Mouse (Mus musculus) lung, postnatal 0 days (tissue): ENCODE data around the gene Nacad. TPM values are rescaled to one million over a fixed set of nuclear protein-coding genes. Genes with fewer than 3 reads are reported as not detected.

ENCODE experiments used
- ATAC-seq: fragments of 200-750 bp; cut with Nextera tagmentation; 2 replicates; pipeline ENCODE4 v1.8.0; 2017; ENCODE audit warnings: moderate library complexity
- DNase-seq: peaks from one replicate; pipeline ENCODE4 v3.0.0-alpha.2; 2016; ENCODE audit warnings: low spot score
- H3K27ac ChIP-seq: fragments of 300-500 bp; sonication (generic); 2 replicates; pipeline ENCODE4 v1.5.1; 2014; ENCODE audit warnings: antibody characterized with exemption, mild to moderate bottlenecking, low read length, mixed read lengths
- H3K27me3 ChIP-seq: fragments of 300-500 bp; sonication (generic); replicated peaks from 2 replicates; pipeline ENCODE4 v1.6.1; 2014; ENCODE audit warnings: low read length, mixed read lengths; ENCODE audit not compliant: insufficient read depth
- H3K36me3 ChIP-seq: fragments of 300-500 bp; sonication (generic); 2 replicates; pipeline ENCODE4 v1.6.1; 2014; ENCODE audit warnings: low read length, mixed read lengths; ENCODE audit not compliant: insufficient read depth
- H3K4me1 ChIP-seq: fragments of 300-500 bp; sonication (generic); 2 replicates; pipeline ENCODE4 v1.6.1; 2014; ENCODE audit warnings: antibody characterized with exemption, low read depth, low read length, mixed read lengths; ENCODE audit not compliant: insufficient read depth
- H3K4me2 ChIP-seq: fragments of 300-500 bp; sonication (generic); replicated peaks from 2 replicates; pipeline ENCODE4 v1.6.1; 2014; ENCODE audit warnings: low read depth, mild to moderate bottlenecking, low read length, moderate library complexity, mixed read lengths
- H3K4me3 ChIP-seq: fragments of 300-500 bp; sonication (generic); 2 replicates; pipeline ENCODE4 v1.5.1; 2014; ENCODE audit warnings: low read depth, low read length
- H3K9ac ChIP-seq: fragments of 300-500 bp; sonication (generic); replicated peaks from 2 replicates; pipeline ENCODE4 v1.6.1; 2014; ENCODE audit warnings: low read depth, mild to moderate bottlenecking
- H3K9me3 ChIP-seq: fragments of 300-500 bp; sonication (generic); 2 replicates; pipeline ENCODE4 v1.6.1; 2016; ENCODE audit warnings: low read length, mixed read lengths
- CTCF ChIP-seq: IDR thresholded peaks from 2 replicates; pipeline ENCODE4 v1.5.1; 2016; ENCODE audit warnings: antibody characterized with exemption, mild to moderate bottlenecking
- EP300 ChIP-seq: IDR thresholded peaks from 2 replicates; pipeline ENCODE4 v1.6.1; 2016; ENCODE audit warnings: antibody characterized with exemption, mild to moderate bottlenecking, control low read depth
- WGBS: fragments of 180-500 bp; shearing (Covaris S2); extraction: QIAGEN DNeasy Blood & Tissue Kit; methylation state at CpG from one replicate; pipeline ENCODE4 v1.1.7; 2014; 5-methylcytosine and 5-hydroxymethylcytosine counted together
- polyA plus RNA-seq: library from polyadenylated mRNA; unstranded; fragments of >200 nt; fragmentation: Nextera tagmentation; extraction: Ambion mirVana; gene quantifications from 2 replicates; pipeline ENCODE4 v1.2.1, GENCODE M21; 2015

Gene Nacad
- polyA plus RNA-seq, 1 experiment from 2014 or later, result 3.2 TPM

GRCm38 (mm10) chr11:6604604-6604936 is 1.3 kb downstream of the Nacad start:
- peaks cover 4% of the 10 kb centered on the region; the same call in 1 of the 2 replicates for H3K27me3 ChIP-seq
- no peak overlapping the region for H3K4me2 ChIP-seq
- no peak overlapping the region for H3K9ac ChIP-seq

GRCm38 (mm10) chr11:6603887-6604603 is 1.8 kb downstream of the Nacad start:
- peaks cover 11% of the 10 kb centered on the region; the same call in 1 of the 2 replicates for H3K4me1 ChIP-seq
- ATAC-seq (peak; percentile 78), DNase-seq (peak; percentile 83)
- H3K9me3 ChIP-seq, result no peaks in the 10 kb centered on the region
- WGBS, result 16% methylated on average over 12 of the region's 12 CpGs
- no peak overlapping the region for H3K4me3 ChIP-seq
- H3K36me3 ChIP-seq, result no peaks in the 10 kb centered on the region
- H3K9ac ChIP-seq, result no peak overlapping the region
- TF ChIP-seq CTCF (no peak), EP300 (0 out of 2 replicates have a peak, but pooled peaks have one; percentile 21)
- H3K4me2 ChIP-seq, result peak overlapping the region; percentile 42; the same call in 1 of the 2 replicates
- H3K27ac ChIP-seq, result no peak overlapping the region
- peaks cover 4% of the 10 kb centered on the region; the same call in 1 of the 2 replicates for H3K27me3 ChIP-seq

More at GRCm38 (mm10) chr11:6604604-6604936, 1.3 kb downstream of the Nacad start:
- peaks cover 11% of the 10 kb centered on the region; the same call in 1 of the 2 replicates for H3K4me1 ChIP-seq
- H3K4me3 ChIP-seq, result no peak overlapping the region
- DNase-seq (no peak), ATAC-seq (no peak)
- H3K36me3 ChIP-seq, result no peaks in the 10 kb centered on the region
- H3K27ac ChIP-seq, result no peak overlapping the region
- TF ChIP-seq CTCF (no peak), EP300 (no peak)
- H3K9me3 ChIP-seq, result no peaks in the 10 kb centered on the region

GRCm38 (mm10) chr11:6603224-6603623 is 2.6 kb downstream of the Nacad start:
- DNase-seq (no peak), ATAC-seq (no peak)
- H3K27ac ChIP-seq, result no peak overlapping the region
- H3K9ac ChIP-seq, result no peak overlapping the region
- no peaks in the 10 kb centered on the region for H3K9me3 ChIP-seq
- H3K4me2 ChIP-seq, result no peak overlapping the region
- peaks cover 11% of the 10 kb centered on the region; the same call in 1 of the 2 replicates for H3K4me1 ChIP-seq
- TF ChIP-seq CTCF (no peak), EP300 (no peak)
- no peaks in the 10 kb centered on the region for H3K36me3 ChIP-seq
- peaks cover 4% of the 10 kb centered on the region; the same call in 1 of the 2 replicates for H3K27me3 ChIP-seq
- no peak overlapping the region for H3K4me3 ChIP-seq
- WGBS, result 68% methylated on average over 9 of the region's 9 CpGs

- DNase-seq (no peak), ATAC-seq (no peak)
- TF ChIP-seq CTCF, result no peak
- TF ChIP-seq EP300, result no peak
- H3K9ac ChIP-seq, result no peak overlapping the region
- peaks cover 4% of the 10 kb centered on the region; the same call in 1 of the 2 replicates for H3K27me3 ChIP-seq
- H3K4me2 ChIP-seq, result no peak overlapping the region
- WGBS, result 68% methylated on average over 7 of the region's 9 CpGs
- H3K4me1 ChIP-seq, result peaks cover 11% of the 10 kb centered on the region; the same call in 1 of the 2 replicates
- H3K27ac ChIP-seq, result no peak overlapping the region
- H3K4me3 ChIP-seq, result no peak overlapping the region
- H3K9me3 ChIP-seq, result no peaks in the 10 kb centered on the region
- H3K36me3 ChIP-seq, result no peaks in the 10 kb centered on the region
Observed at GRCm38 (mm10) chr11:6602662-6603061, 3.2 kb downstream of the Nacad start.

GRCm38 (mm10) chr11:6601649-6602480 is 4.0 kb downstream of the Nacad start:
- TF ChIP-seq CTCF, result no peak
- TF ChIP-seq EP300, result no peak
- H3K4me3 ChIP-seq, result no peak overlapping the region
- H3K27ac ChIP-seq, result no peak overlapping the region
- 67% methylated on average over 20 of the region's 20 CpGs for WGBS
- H3K9ac ChIP-seq, result no peak overlapping the region
- H3K4me1 ChIP-seq, result peaks cover 11% of the 10 kb centered on the region; the same call in 1 of the 2 replicates
- H3K36me3 ChIP-seq, result 0 out of 2 replicates have a peak, but pooled peaks cover under 1% of the 10 kb centered on the region
- no peak overlapping the region for H3K4me2 ChIP-seq
- DNase-seq (no peak), ATAC-seq (no peak)
- H3K9me3 ChIP-seq, result no peaks in the 10 kb centered on the region
- H3K27me3 ChIP-seq, result peaks cover 4% of the 10 kb centered on the region; the same call in 1 of the 2 replicates
